Mouse (Mus musculus) embryonic fibroblast, embryonic 13.5 days (primary cell): ENCODE measurements around the gene Dact2.

Experiments
- CTCF ChIP-seq: IDR thresholded peaks from 2 replicates; pipeline ENCODE4 v1.5.1; 2011; ENCODE audit warnings: mild to moderate bottlenecking, control low read depth, low read length, moderate library complexity, borderline replicate concordance; ENCODE audit not compliant: insufficient read depth
- POLR2A ChIP-seq: IDR thresholded peaks from 2 replicates; pipeline ENCODE4 v1.6.1; 2011; ENCODE audit warnings: low read depth, mild to moderate bottlenecking, control low read depth, low read length, moderate library complexity

GRCm38 (mm10) chr17:14226778-14227177, 22.7 kb upstream of the Dact2 start:
- TF ChIP-seq POLR2A: no peak
- TF ChIP-seq CTCF: no peak
